Mouse (Mus musculus) inflammation-experienced regulatory T-cells (primary cell): ENCODE results near the gene Olfr310. TPM values are rescaled to one million over a fixed set of nuclear protein-coding genes. Genes with fewer than 3 reads are reported as not detected.

Source experiments
- polyA plus RNA-seq, 2 experiments: library from polyadenylated mRNA; unstranded; fragments of 100-300 nt; shearing (Covaris generic); gene quantifications; one replicate each; pipeline ENCODE4 v1.2.1; 2017

Gene Olfr310
- polyA plus RNA-seq, result under 1 TPM in 1 of 2 experiments, not detected in 1; 0.69 TPM

GRCm38 (mm10) chr7:86277072-86277471, at the start of gene Olfr310:
Gene Olfr310, minus strand, starts transcription at chr7:86277172.

GRCm38 (mm10) chr7:86325530-86325929, 48.6 kb upstream of the Olfr310 start, which contains the start of gene Olfr308:
Gene Olfr308, minus strand, starts transcription at chr7:86325630.

GRCm38 (mm10) chr7:86313608-86314007, 36.6 kb upstream of the Olfr310 start, which contains the start of gene Olfr309:
Gene Olfr309, minus strand, starts transcription at chr7:86313708.

GRCm38 (mm10) chr7:86246208-86246607, 30.8 kb downstream of the Olfr310 start, which contains the start of gene Vmn2r76:
Gene Vmn2r76, minus strand, starts transcription at chr7:86246308.

Other genes starting within 250 kb of the Olfr310 start
- gene Vmn2r75, start 105.4 kb downstream of the Olfr310 start, polyA plus RNA-seq, result under 1 TPM in 1 of 2 experiments, not detected in 1; 0.10 TPM
- gene Vmn2r76, start 30.9 kb downstream of the Olfr310 start, polyA plus RNA-seq, result under 1 TPM; 0.06 to 0.59 TPM
- not detected for gene Olfr309, start 36.5 kb upstream of the Olfr310 start, polyA plus RNA-seq
- not detected for gene Olfr308, start 48.5 kb upstream of the Olfr310 start, polyA plus RNA-seq
- under 1 TPM in 1 of 2 experiments, not detected in 1; 0.08 TPM for gene Olfr307, start 60.4 kb upstream of the Olfr310 start, polyA plus RNA-seq
- gene Olfr305, start 89.8 kb upstream of the Olfr310 start, polyA plus RNA-seq, result not detected
- under 1 TPM in 1 of 2 experiments, not detected in 1; 0.48 TPM for gene Olfr304, start 109.5 kb upstream of the Olfr310 start, polyA plus RNA-seq
- gene Olfr303, start 120.6 kb upstream of the Olfr310 start, polyA plus RNA-seq, result not detected
- gene Olfr301, start 126.7 kb upstream of the Olfr310 start, polyA plus RNA-seq, result not detected
- gene Olfr299, start 182.7 kb upstream of the Olfr310 start, polyA plus RNA-seq, result under 1 TPM in 1 of 2 experiments, not detected in 1; 0.07 TPM
- not detected for gene Olfr298, start 215.3 kb upstream of the Olfr310 start, polyA plus RNA-seq
- gene Olfr297, start 242.8 kb upstream of the Olfr310 start, polyA plus RNA-seq, result not detected